Mouse (Mus musculus) limb, embryonic 11.5 days (tissue): Measurements from ENCODE around the gene Phkg1. TPM values are rescaled to one million over a fixed set of nuclear protein-coding genes. Genes with fewer than 3 reads are reported as not detected.
"Not testable (repeated sequence)": the region's sequence is repeated elsewhere in the genome, so short reads cannot be mapped to it uniquely, and the experiment has no call there.

Experiments used
- ATAC-seq: fragments of 200-750 bp; cut with Nextera tagmentation; 2 replicates; pipeline ENCODE4 v1.8.0; 2017; ENCODE audit warnings: low read depth; ENCODE audit not compliant: insufficient number of reproducible peaks, low FRiP score, low TSS enrichment
- DNase-seq: peaks from one replicate; pipeline ENCODE4 v3.0.0-alpha.2; 2015; ENCODE audit warnings: low spot score
- H3K27ac ChIP-seq: fragments of 300-500 bp; sonication (generic); replicated peaks from 2 replicates; pipeline ENCODE4 v1.5.1; 2014; ENCODE audit warnings: low read depth, mild to moderate bottlenecking, low read length
- H3K27me3 ChIP-seq: fragments of 300-500 bp; sonication (generic); 2 replicates; pipeline ENCODE4 v1.6.1; 2014; ENCODE audit warnings: mild to moderate bottlenecking, low read length, mixed read lengths; ENCODE audit not compliant: control insufficient read depth, insufficient read depth
- H3K36me3 ChIP-seq: fragments of 300-500 bp; sonication (generic); 2 replicates; pipeline ENCODE4 v1.6.1; 2014; ENCODE audit warnings: mild to moderate bottlenecking, low read length, moderate library complexity, mixed read lengths; ENCODE audit not compliant: control insufficient read depth, insufficient read depth
- H3K4me1 ChIP-seq: fragments of 300-500 bp; sonication (generic); 2 replicates; pipeline ENCODE4 v1.6.1; 2014; ENCODE audit warnings: low read length, mixed read lengths; ENCODE audit not compliant: control insufficient read depth, insufficient read depth
- H3K4me2 ChIP-seq: fragments of 300-500 bp; sonication (generic); 2 replicates; pipeline ENCODE4 v1.6.1; 2014; ENCODE audit warnings: low read depth, mild to moderate bottlenecking, moderate library complexity; ENCODE audit not compliant: severe bottlenecking
- H3K4me3 ChIP-seq: fragments of 300-500 bp; sonication (generic); 2 replicates; pipeline ENCODE4 v1.5.1; 2014; ENCODE audit warnings: low read depth, low read length
- H3K9ac ChIP-seq: fragments of 300-500 bp; sonication (generic); 2 replicates; pipeline ENCODE4 v1.6.1; 2014; ENCODE audit warnings: mild to moderate bottlenecking, low read length
- H3K9me3 ChIP-seq: fragments of 300-500 bp; sonication (generic); 2 replicates; pipeline ENCODE4 v1.6.1; 2016; ENCODE audit warnings: low read length; ENCODE audit not compliant: control insufficient read depth
- WGBS: fragments of 180-500 bp; shearing (Covaris S2); extraction: QIAGEN DNeasy Blood & Tissue Kit; methylation state at CpG from one replicate; pipeline ENCODE4 v1.1.7; 2014; 5-methylcytosine and 5-hydroxymethylcytosine counted together
- polyA plus RNA-seq: library from polyadenylated mRNA; unstranded; fragments of >200 nt; fragmentation: Nextera tagmentation; extraction: Ambion mirVana; gene quantifications from 2 replicates; pipeline ENCODE4 v1.2.1, GENCODE M21; 2014

The Phkg1 gene
- polyA plus RNA-seq, 1 experiment from 2014 or later = 0.07 TPM

GRCm38 (mm10) chr5:129914024-129914423, 15.7 kb upstream of the Phkg1 start:
- ATAC-seq (no peak), DNase-seq (peak; percentile 28)
- WGBS = 31% methylated on average over 2 of the region's 2 CpGs

GRCm38 (mm10) chr5:129909591-129909990, 11.2 kb upstream of the Phkg1 start:
- Histone ChIP-seq H3K9ac (no peak overlapping the region), H3K27ac (no peak overlapping the region), H3K4me2 (no peak overlapping the region), H3K9me3 (no peaks in the 10 kb centered on the region), H3K4me1 (0 out of 2 replicates have a peak, but pooled peaks cover 3% of the 10 kb centered on the region), H3K27me3 (no peaks in the 10 kb centered on the region), H3K36me3 (no peaks in the 10 kb centered on the region), H3K4me3 (no peak overlapping the region)
- 79% methylated on average over 7 of the region's 7 CpGs for WGBS
- ATAC-seq (no peak), DNase-seq (no peak)

More at GRCm38 (mm10) chr5:129914024-129914423, 15.7 kb upstream of the Phkg1 start:
- no peak overlapping the region for H3K4me3 ChIP-seq
- H3K36me3 ChIP-seq = no peaks in the 10 kb centered on the region
- no peak overlapping the region for H3K9ac ChIP-seq
- no peaks in the 10 kb centered on the region for H3K27me3 ChIP-seq
- H3K4me1 ChIP-seq = no peaks in the 10 kb centered on the region
- H3K9me3 ChIP-seq = no peaks in the 10 kb centered on the region
- H3K4me2 ChIP-seq = no peak overlapping the region
- H3K27ac ChIP-seq = no peak overlapping the region

- 71% methylated on average over 9 of the region's 9 CpGs for WGBS
Measured at GRCm38 (mm10) chr5:129909147-129909546, 10.8 kb upstream of the Phkg1 start.

DNA sequence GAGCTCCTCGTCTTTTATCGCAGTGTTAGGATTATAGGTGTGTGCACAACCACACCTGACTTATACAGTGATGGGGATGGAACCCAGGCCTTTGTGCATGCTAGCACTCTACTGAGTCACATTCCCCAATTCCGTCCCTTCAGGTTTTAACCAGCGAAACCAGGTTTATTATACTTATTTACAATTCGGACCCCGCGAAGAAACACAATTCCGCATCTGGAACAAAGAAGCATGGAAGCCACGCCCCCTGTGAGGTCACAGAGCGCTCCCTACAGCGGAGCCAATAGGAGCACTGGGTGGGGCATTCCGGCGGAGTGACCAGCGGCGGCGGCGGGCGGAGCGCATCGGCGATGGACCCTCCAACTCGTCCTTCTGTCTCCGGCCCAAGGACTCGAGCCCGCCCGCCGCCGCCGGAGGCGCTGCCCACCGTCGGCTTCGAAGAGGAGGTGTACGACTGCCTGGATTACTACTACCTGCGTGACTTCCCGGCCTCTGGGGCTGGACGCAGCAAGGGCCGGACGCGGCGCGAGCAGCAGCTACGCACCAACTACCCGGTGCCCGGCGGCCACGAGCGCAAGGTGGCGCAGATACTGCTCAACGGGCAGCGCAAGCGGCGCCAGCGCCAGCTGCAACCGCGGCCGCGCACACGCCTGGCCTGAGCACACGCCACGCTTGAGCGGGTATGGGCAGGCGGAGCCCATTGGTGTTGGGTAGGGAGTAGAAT, 10.1 kb upstream of the Phkg1 start, which contains the start of gene Nupr1l:
TSS of gene Nupr1l (plus strand) at position 299 of the 724 bp plus-strand sequence.
- peak; percentile 97 for DNase-seq
- Histone ChIP-seq H3K27me3 (no peaks in the 10 kb centered on the region), H3K4me1 (0 out of 2 replicates have a peak, but pooled peaks cover 3% of the 10 kb centered on the region), H3K36me3 (no peaks in the 10 kb centered on the region), H3K9ac (peak within 1 kb of the TSS; percentile 86), H3K9me3 (no peaks in the 10 kb centered on the region), H3K4me2 (peak within 1 kb of the TSS; percentile 84), H3K4me3 (peak within 1 kb of the TSS; percentile 67), H3K27ac (peak within 1 kb of the TSS; percentile 71)
- ATAC-seq = peak; percentile 97
- WGBS = 1% methylated on average over 63 of the region's 63 CpGs

More at GRCm38 (mm10) chr5:129909147-129909546, 10.8 kb upstream of the Phkg1 start:
- Histone ChIP-seq H3K9ac (no peak overlapping the region; the same call in 1 of the 2 replicates), H3K4me2 (peak overlapping the region; percentile 84), H3K4me3 (peak overlapping the region; percentile 67), H3K4me1 (0 out of 2 replicates have a peak, but pooled peaks cover 3% of the 10 kb centered on the region), H3K36me3 (no peaks in the 10 kb centered on the region), H3K27ac (no peak overlapping the region), H3K9me3 (no peaks in the 10 kb centered on the region), H3K27me3 (no peaks in the 10 kb centered on the region)
- ATAC-seq = no peak
- no peak for DNase-seq

DNA sequence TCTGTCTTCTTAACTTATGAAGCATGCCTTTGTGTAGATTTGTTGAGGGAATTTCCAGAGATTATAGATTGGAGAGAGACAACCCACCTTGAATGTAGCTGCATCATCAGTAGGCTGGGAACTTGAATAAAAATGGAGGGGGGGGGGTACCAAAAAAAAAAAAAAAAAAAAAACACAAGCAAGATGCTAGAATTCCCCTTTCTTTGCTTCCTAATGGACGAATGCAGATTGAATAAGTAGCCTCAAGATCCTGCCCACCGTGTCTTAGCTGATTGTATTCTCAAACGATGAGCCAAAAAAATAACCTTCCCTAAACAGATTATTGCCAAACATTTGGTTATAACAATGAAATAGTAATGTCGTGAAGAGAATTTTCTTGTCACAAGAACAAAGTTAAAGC, 9.4 kb upstream of the Phkg1 start:
- Histone ChIP-seq H3K4me3 (peak overlapping the region; percentile 67), H3K9ac (peak overlapping the region; percentile 86; the same call in 1 of the 2 replicates), H3K27ac (peak overlapping the region; percentile 63), H3K4me2 (peak overlapping the region; percentile 84), H3K4me1 (0 out of 2 replicates have a peak, but pooled peaks cover 3% of the 10 kb centered on the region), H3K9me3 (no peaks in the 10 kb centered on the region), H3K36me3 (no peaks in the 10 kb centered on the region), H3K27me3 (no peaks in the 10 kb centered on the region)
- DNase-seq = no peak
- WGBS = 41% methylated on average over 4 of the region's 4 CpGs
- ATAC-seq = no peak

GRCm38 (mm10) chr5:129895198-129896088, 2.9 kb downstream of the Phkg1 start, which contains the start of gene Zbed5:
Gene Zbed5 (plus strand): TSS chr5:129895723.
- H3K9me3 ChIP-seq = no peaks in the 10 kb centered on the region
- ATAC-seq = peak; percentile 94
- WGBS = 1% methylated on average over 44 of the region's 44 CpGs

GRCm38 (mm10) chr5:129890390-129890789, 8.0 kb downstream of the Phkg1 start:
- H3K4me3 ChIP-seq, H3K4me2 ChIP-seq, H3K9me3 ChIP-seq, H3K27ac ChIP-seq, ATAC-seq, DNase-seq, H3K27me3 ChIP-seq, H3K36me3 ChIP-seq, H3K9ac ChIP-seq, H3K4me1 ChIP-seq: not testable (repeated sequence)
- 84% methylated on average over 4 of the region's 7 CpGs for WGBS

More at GRCm38 (mm10) chr5:129895198-129896088, 2.9 kb downstream of the Phkg1 start, which contains the start of gene Zbed5:
- H3K27me3 ChIP-seq = no peaks in the 10 kb centered on the region
- H3K4me2 ChIP-seq = peak within 1 kb of the TSS; percentile 59
- peak within 1 kb of the TSS; percentile 28 for H3K9ac ChIP-seq
- H3K36me3 ChIP-seq = no peaks in the 10 kb centered on the region
- H3K4me1 ChIP-seq = peaks cover 6% of the 10 kb centered on the region
- DNase-seq = peak; percentile 92
- peak within 1 kb of the TSS; percentile 59 for H3K27ac ChIP-seq
- H3K4me3 ChIP-seq = peak within 1 kb of the TSS; percentile 68
